Mouse (Mus musculus) midbrain, embryonic 11.5 days (tissue): ENCODE results near the gene Ccser2. TPM values are rescaled to one million over a fixed set of nuclear protein-coding genes. Genes with fewer than 3 reads are reported as not detected.

Experiments
- ATAC-seq: fragments of 200-750 bp; cut with Nextera tagmentation; 2 replicates; pipeline ENCODE4 v1.8.0; 2017; ENCODE audit warnings: moderate TSS enrichment, moderate library complexity; ENCODE audit not compliant: low FRiP score
- DNase-seq: peaks from one replicate; pipeline ENCODE4 v3.0.0; 2015; ENCODE audit warnings: low spot score; ENCODE audit errors: missing footprints
- H3K27ac ChIP-seq: fragments of 300-500 bp; sonication (generic); 2 replicates; pipeline ENCODE4 v1.5.1; 2014; ENCODE audit warnings: low read depth, low read length
- H3K27me3 ChIP-seq: fragments of 300-500 bp; sonication (generic); 2 replicates; pipeline ENCODE4 v1.6.1; 2014; ENCODE audit warnings: mild to moderate bottlenecking, low read length, moderate library complexity, mixed read lengths; ENCODE audit not compliant: control insufficient read depth, insufficient read depth
- H3K36me3 ChIP-seq: fragments of 300-500 bp; sonication (generic); 2 replicates; pipeline ENCODE4 v1.6.1; 2014; ENCODE audit warnings: mild to moderate bottlenecking, low read length, moderate library complexity, mixed read lengths; ENCODE audit not compliant: control insufficient read depth, insufficient read depth
- H3K4me1 ChIP-seq: fragments of 300-500 bp; sonication (generic); 2 replicates; pipeline ENCODE4 v1.6.1; 2014; ENCODE audit warnings: low read length; ENCODE audit not compliant: control insufficient read depth, insufficient read depth
- H3K4me2 ChIP-seq: fragments of 300-500 bp; sonication (generic); 2 replicates; pipeline ENCODE4 v1.6.1; 2014; ENCODE audit warnings: mild to moderate bottlenecking, moderate library complexity
- H3K4me3 ChIP-seq: fragments of 300-500 bp; sonication (generic); 2 replicates; pipeline ENCODE4 v1.5.1; 2014; ENCODE audit warnings: low read depth, low read length
- H3K9ac ChIP-seq: fragments of 300-500 bp; sonication (generic); 2 replicates; pipeline ENCODE4 v1.6.1; 2014; ENCODE audit warnings: low read length
- H3K9me3 ChIP-seq: fragments of 300-500 bp; sonication (generic); 2 replicates; pipeline ENCODE4 v1.6.1; 2016; ENCODE audit warnings: low read length; ENCODE audit not compliant: control insufficient read depth
- WGBS: fragments of 180-500 bp; shearing (Covaris S2); extraction: QIAGEN DNeasy Blood & Tissue Kit; methylation state at CpG from one replicate; pipeline ENCODE4 v1.1.7; 2014; 5-methylcytosine and 5-hydroxymethylcytosine counted together
- polyA plus RNA-seq: library from polyadenylated mRNA; unstranded; fragments of >200 nt; fragmentation: Nextera tagmentation; extraction: Ambion mirVana; gene quantifications from 2 replicates; pipeline ENCODE4 v1.2.1, GENCODE M21; 2014

The Ccser2 gene
- polyA plus RNA-seq, 1 experiment from 2014 or later, result 29.2 TPM

DNA sequence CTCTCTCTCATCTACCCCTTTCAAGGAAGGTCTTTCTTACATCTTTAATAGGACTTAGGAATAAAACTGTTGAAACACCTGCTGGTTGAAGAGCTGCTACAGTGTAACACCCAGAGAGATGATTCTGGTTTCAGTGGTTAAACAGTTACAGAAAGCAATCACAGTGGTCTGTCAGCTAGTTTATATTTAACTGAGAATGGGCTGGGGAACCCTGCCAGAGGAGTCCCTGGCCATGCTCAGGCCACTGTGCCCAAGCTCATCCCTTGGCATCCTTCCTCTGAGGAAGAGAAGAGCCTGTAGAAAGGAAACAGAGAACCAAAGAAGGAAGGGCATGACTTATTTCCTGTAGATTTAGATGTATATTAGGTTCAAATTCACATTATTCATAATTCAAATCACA is 21.2 kb upstream of the Ccser2 start:
- Histone ChIP-seq H3K27ac (no peak overlapping the region), H3K27me3 (no peaks in the 10 kb centered on the region), H3K9ac (no peak overlapping the region), H3K4me1 (no peaks in the 10 kb centered on the region), H3K4me2 (no peak overlapping the region), H3K36me3 (no peaks in the 10 kb centered on the region), H3K9me3 (no peaks in the 10 kb centered on the region), H3K4me3 (no peak overlapping the region)
- DNase-seq (no peak), ATAC-seq (no peak)

DNA sequence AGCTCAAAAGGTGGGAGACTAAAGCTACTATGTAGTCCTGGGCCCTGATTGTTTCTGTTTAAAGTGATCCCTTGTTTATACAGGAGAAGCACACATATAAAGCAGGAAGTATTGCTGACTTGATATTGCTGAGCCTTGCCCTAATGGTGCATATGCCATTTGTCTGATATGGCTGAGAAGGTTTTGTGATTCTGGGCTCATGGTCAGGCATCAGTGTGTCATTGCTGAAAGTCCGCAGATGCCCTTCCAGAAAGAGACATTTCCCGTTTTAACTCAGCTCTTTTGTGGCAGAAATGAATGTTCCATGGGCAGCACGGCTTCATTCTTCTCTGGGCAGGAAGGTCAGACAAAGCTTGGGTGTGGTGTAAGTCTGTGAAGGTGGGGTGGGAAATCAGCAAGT is 17.1 kb upstream of the Ccser2 start:
- 83% methylated on average over 3 of the region's 3 CpGs for WGBS

GRCm38 (mm10) chr14:36975019-36975418 is 6.4 kb upstream of the Ccser2 start:
- no peaks in the 10 kb centered on the region for H3K27me3 ChIP-seq
- no peak overlapping the region for H3K9ac ChIP-seq
- ATAC-seq (no peak), DNase-seq (no peak)
- H3K27ac ChIP-seq, result no peak overlapping the region
- H3K9me3 ChIP-seq, result no peaks in the 10 kb centered on the region
- H3K4me1 ChIP-seq, result no peaks in the 10 kb centered on the region
- no peak overlapping the region for H3K4me2 ChIP-seq
- H3K36me3 ChIP-seq, result no peaks in the 10 kb centered on the region
- H3K4me3 ChIP-seq, result no peak overlapping the region
- 85% methylated on average over 3 of the region's 3 CpGs for WGBS

More for the DNA sequence above, 17.1 kb upstream of the Ccser2 start:
- no peaks in the 10 kb centered on the region for H3K9me3 ChIP-seq
- H3K36me3 ChIP-seq, result no peaks in the 10 kb centered on the region
- no peak overlapping the region for H3K4me3 ChIP-seq
- no peaks in the 10 kb centered on the region for H3K27me3 ChIP-seq
- H3K4me1 ChIP-seq, result no peaks in the 10 kb centered on the region
- H3K27ac ChIP-seq, result no peak overlapping the region
- no peak overlapping the region for H3K4me2 ChIP-seq
- DNase-seq (no peak), ATAC-seq (no peak)
- no peak overlapping the region for H3K9ac ChIP-seq

- Histone ChIP-seq H3K36me3 (no peaks in the 10 kb centered on the region), H3K9ac (no peak overlapping the region), H3K27me3 (no peaks in the 10 kb centered on the region), H3K4me3 (no peak overlapping the region), H3K4me2 (no peak overlapping the region), H3K27ac (no peak overlapping the region), H3K4me1 (peaks cover 6% of the 10 kb centered on the region), H3K9me3 (no peaks in the 10 kb centered on the region)
- no peak for DNase-seq
- no peak for ATAC-seq
- 88% methylated on average over 4 of the region's 4 CpGs for WGBS
These were observed 2.6 kb upstream of the Ccser2 start for GRCm38 (mm10) chr14:36971211-36971610.

DNA sequence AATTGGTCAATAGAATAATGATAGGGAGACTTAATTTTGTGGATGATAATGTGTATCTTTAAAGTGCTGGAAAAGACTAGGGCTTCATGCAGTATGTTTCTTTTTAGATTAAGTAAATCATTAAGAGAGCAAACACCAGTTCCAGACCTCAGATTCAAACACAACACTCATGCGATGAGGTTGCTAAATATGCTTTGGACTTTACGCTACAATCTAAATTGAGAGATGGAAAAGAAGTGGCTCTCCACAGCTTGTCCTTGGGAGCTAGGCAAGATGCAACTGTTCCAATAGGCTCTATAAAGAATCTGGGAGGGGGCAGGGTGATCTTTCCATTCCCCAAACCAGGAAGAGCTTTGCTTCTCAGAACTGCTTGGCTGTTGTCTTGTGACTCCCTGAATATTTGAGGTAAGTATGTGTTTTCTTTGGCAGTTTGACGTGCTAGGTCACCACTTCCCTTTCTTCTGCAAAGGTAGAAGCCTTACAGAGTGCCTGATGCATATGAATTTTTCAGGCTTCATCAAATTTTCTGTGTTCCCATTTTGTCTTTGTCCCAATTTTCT is 1.4 kb upstream of the Ccser2 start:
- Histone ChIP-seq H3K4me1 (peaks cover 6% of the 10 kb centered on the region), H3K4me3 (no peak overlapping the region), H3K27ac (no peak overlapping the region), H3K9ac (no peak overlapping the region), H3K9me3 (no peaks in the 10 kb centered on the region), H3K36me3 (no peaks in the 10 kb centered on the region), H3K27me3 (no peaks in the 10 kb centered on the region), H3K4me2 (no peak overlapping the region)
- 92% methylated on average over 3 of the region's 3 CpGs for WGBS
- no peak for DNase-seq
- no peak for ATAC-seq

DNA sequence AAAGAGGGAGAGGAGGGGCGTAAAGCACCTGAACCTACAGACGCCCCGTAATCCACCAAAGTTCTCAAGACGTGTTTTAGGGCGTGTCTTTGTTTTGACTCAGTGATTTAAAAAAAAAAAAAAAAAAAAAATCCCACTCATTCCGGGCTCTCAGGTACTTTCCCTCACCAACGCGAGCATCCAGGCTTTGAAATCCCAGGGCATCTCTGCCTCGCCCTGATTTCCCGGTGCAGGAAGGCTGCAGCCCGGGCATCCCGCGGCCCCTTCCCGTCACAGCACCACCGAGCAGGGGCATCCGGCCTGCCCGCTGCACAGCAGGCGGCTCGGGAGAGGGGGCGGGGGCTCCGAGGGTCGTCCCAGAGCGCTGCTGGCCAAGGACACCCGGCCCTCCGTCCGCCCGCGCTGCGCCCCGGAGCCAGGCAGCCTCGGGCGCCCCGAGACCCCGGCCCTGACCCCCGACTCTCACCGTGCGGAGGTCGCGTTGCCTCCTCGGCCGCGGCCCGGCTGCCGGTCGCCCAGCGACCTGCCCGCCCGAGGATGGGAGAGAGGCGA is 425 bp downstream of the Ccser2 start:
- WGBS, result under 1% methylated on average over 46 of the region's 49 CpGs
- Histone ChIP-seq H3K4me1 (peaks cover 6% of the 10 kb centered on the region), H3K4me3 (peak overlapping the region; percentile 59), H3K36me3 (no peaks in the 10 kb centered on the region), H3K9me3 (no peaks in the 10 kb centered on the region), H3K4me2 (peak overlapping the region; percentile 40), H3K27ac (peak overlapping the region; percentile 83), H3K9ac (peak overlapping the region; percentile 70), H3K27me3 (no peaks in the 10 kb centered on the region)
- DNase-seq (peak; percentile 87), ATAC-seq (peak; percentile 89)

DNA sequence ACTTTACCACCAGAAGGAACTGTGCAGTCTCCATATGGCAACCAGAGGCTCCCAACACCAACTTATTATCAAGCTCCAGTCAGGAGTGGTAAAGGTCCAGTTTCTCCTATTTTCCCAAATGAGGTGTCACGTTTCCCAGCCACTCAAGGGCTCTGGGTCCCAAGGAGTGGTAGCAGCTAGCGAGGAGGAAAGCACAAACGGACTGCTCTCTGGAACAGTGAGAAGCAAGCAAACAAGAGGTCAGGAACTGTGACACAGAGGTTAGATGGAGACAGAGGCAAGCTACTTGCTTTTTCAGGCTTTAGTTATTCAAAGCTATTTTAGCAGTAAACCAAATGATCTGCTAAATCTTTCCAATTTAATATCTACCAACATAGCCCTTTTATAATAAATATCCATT is 3.2 kb downstream of the Ccser2 start:
- DNase-seq, result no peak
- no peak for ATAC-seq

GRCm38 (mm10) chr14:36962477-36962876 is 6.1 kb downstream of the Ccser2 start:
- ATAC-seq, result no peak
- WGBS, result 97% methylated on average over 2 of the region's 2 CpGs
- no peak for DNase-seq
- Histone ChIP-seq H3K27me3 (no peaks in the 10 kb centered on the region), H3K4me3 (no peak overlapping the region), H3K36me3 (no peaks in the 10 kb centered on the region), H3K4me2 (no peak overlapping the region), H3K27ac (no peak overlapping the region), H3K9ac (no peak overlapping the region), H3K9me3 (no peaks in the 10 kb centered on the region), H3K4me1 (peaks cover 3% of the 10 kb centered on the region; the same call in 1 of the 2 replicates)

More for the DNA sequence above, 3.2 kb downstream of the Ccser2 start:
- H3K4me3 ChIP-seq, result no peak overlapping the region
- H3K4me1 ChIP-seq, result peaks cover 6% of the 10 kb centered on the region
- H3K27ac ChIP-seq, result no peak overlapping the region
- no peaks in the 10 kb centered on the region for H3K27me3 ChIP-seq
- no peak overlapping the region for H3K9ac ChIP-seq
- H3K4me2 ChIP-seq, result no peak overlapping the region
- H3K36me3 ChIP-seq, result no peaks in the 10 kb centered on the region
- WGBS, result 44% methylated on average over 3 of the region's 3 CpGs
- no peaks in the 10 kb centered on the region for H3K9me3 ChIP-seq

GRCm38 (mm10) chr14:36957719-36958118 is 10.9 kb downstream of the Ccser2 start:
- Histone ChIP-seq H3K9me3 (no peaks in the 10 kb centered on the region), H3K9ac (no peak overlapping the region), H3K4me1 (no peaks in the 10 kb centered on the region), H3K27ac (no peak overlapping the region), H3K4me2 (no peak overlapping the region), H3K27me3 (no peaks in the 10 kb centered on the region), H3K4me3 (no peak overlapping the region), H3K36me3 (no peaks in the 10 kb centered on the region)
- 97% methylated on average over 6 of the region's 6 CpGs for whole genome bisulfite sequencing
- no peak for DNase-seq
- no peak for ATAC-seq
